Mouse (Mus musculus): ENCODE data around the gene Gm17387. TPM values are rescaled to one million over a fixed set of nuclear protein-coding genes. Genes with fewer than 3 reads are reported as not detected.
A peak's percentile ranks its signal among the peaks of the same experiment; 100 is the strongest.

Gene Gm17387
- polyA plus RNA-seq, 1 experiment from 2014 or later, result not detected

DNA sequence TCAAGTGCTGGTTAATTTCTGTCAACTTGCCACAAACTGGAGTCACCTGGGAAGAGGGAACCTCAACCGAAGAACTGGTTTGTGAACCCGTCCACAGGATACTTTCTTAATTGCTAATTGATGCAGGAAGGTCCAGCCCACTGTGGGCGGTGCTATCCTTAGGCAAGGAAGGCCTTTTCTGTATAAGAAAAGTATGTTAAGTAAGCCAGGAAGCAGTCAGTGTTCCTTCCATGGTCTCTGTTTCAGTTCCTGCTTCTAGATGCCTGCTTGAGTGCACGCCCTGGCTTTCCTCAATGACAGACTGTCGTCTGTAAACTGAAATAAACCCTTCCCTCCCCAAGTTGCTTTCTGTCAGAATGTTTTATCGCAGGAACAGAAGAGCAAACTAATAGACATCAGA lies 28.0 kb downstream of the Gm17387 start:
- WGBS, result 85% methylated on average over 6 of the region's 6 CpGs

DNA sequence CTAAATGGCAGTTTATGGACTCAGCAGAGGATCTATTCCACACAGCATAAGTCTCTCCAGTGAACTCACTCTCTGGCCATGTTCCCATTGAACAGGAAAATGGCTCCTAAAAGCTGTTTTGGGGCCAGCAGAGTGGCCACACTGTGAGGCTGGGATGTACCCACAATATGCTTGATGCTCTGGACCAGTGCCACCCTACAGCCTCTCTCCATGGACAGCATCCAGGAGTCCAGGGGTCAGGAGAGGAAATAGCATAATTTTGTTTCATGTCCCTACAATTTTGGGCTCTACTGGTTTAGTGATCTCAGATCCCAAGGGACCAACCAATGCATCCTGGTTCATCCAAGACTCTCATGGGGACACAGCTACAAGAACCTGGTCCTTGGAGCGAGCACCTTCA lies 28.6 kb downstream of the Gm17387 start:
- Histone ChIP-seq H3K36me3 (ENCODE audit: control insufficient read depth, insufficient read depth, low read length) (no peaks in the 10 kb centered on the region), H3K4me2 (ENCODE audit: low read depth, low read length) (no peak overlapping the region), H3K4me3 (ENCODE audit: low read length) (no peak overlapping the region), H3K9me3 (ENCODE audit: control insufficient read depth, low read length) (no peaks in the 10 kb centered on the region), H3K9ac (ENCODE audit: low read depth, low read length) (no peak overlapping the region), H3K4me1 (ENCODE audit: control insufficient read depth, insufficient read depth, low read length) (peaks cover 15% of the 10 kb centered on the region), H3K27me3 (replicated peaks; ENCODE audit: control insufficient read depth, insufficient read depth, low read length) (no peaks in the 10 kb centered on the region), H3K27ac (ENCODE audit: low read length) (no peak overlapping the region)
- ATAC-seq, result no peak
- WGBS, result 100% methylated on average over 1 of the region's 1 CpGs

More for the DNA sequence above, 28.0 kb downstream of the Gm17387 start:
- ATAC-seq, result no peak
- Histone ChIP-seq H3K9me3 (ENCODE audit: control insufficient read depth, low read length) (no peaks in the 10 kb centered on the region), H3K4me1 (ENCODE audit: control insufficient read depth, insufficient read depth, low read length) (peaks cover 15% of the 10 kb centered on the region), H3K9ac (ENCODE audit: low read depth, low read length) (no peak overlapping the region), H3K4me2 (ENCODE audit: low read depth, low read length) (no peak overlapping the region), H3K36me3 (ENCODE audit: control insufficient read depth, insufficient read depth, low read length) (no peaks in the 10 kb centered on the region), H3K27ac (ENCODE audit: low read length) (no peak overlapping the region), H3K27me3 (replicated peaks; ENCODE audit: control insufficient read depth, insufficient read depth, low read length) (no peaks in the 10 kb centered on the region), H3K4me3 (ENCODE audit: low read length) (no peak overlapping the region)

DNA sequence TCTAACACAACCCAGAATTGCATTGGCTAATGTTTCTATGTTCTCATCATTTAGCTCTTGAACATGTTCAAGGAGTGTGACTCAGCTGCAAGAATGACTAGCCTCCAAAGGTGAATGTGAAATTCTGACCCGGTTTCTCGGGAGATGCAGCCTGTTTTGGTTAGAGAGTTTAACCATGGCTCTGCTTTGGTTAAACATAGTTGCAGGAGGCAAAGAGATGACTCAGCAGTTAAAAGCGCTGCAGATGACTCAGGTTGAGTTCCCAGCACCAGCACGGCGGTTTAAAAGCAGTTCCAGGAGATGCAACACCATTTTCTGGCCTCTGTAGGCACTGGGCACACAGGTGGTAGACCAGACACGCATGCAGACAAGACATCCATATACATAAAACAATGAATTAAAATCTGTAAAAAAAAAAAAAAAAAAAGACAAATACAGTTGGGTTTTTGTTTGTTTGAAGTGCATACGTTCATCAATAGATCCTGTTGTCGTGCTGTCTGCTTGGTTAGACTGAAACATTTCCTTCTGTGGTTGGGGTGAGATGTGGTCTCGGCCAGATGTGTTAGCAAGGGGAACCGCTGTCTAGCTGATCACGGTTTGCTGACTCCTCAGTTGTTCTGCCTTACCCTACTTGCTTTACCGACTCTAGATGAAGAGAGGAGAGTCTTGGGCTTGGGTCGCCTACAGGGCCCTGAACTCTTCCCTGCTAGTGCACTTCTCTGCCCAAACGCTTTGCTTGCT lies 29.8 kb downstream of the Gm17387 start:
- H3K27me3 ChIP-seq (replicated peaks; ENCODE audit: control insufficient read depth, insufficient read depth, low read length), result no peaks in the 10 kb centered on the region
- 90% methylated on average over 14 of the region's 14 CpGs for WGBS
- H3K27ac ChIP-seq (ENCODE audit: low read length), result no peak overlapping the region
- H3K4me2 ChIP-seq (ENCODE audit: low read depth, low read length), result no peak overlapping the region
- peaks cover 20% of the 10 kb centered on the region for H3K4me1 ChIP-seq (ENCODE audit: control insufficient read depth, insufficient read depth, low read length)
- no peaks in the 10 kb centered on the region for H3K36me3 ChIP-seq (ENCODE audit: control insufficient read depth, insufficient read depth, low read length)
- H3K4me3 ChIP-seq (ENCODE audit: low read length), result no peak overlapping the region
- H3K9ac ChIP-seq (ENCODE audit: low read depth, low read length), result no peak overlapping the region
- no peak for ATAC-seq
- H3K9me3 ChIP-seq (ENCODE audit: control insufficient read depth, low read length), result no peaks in the 10 kb centered on the region

DNA sequence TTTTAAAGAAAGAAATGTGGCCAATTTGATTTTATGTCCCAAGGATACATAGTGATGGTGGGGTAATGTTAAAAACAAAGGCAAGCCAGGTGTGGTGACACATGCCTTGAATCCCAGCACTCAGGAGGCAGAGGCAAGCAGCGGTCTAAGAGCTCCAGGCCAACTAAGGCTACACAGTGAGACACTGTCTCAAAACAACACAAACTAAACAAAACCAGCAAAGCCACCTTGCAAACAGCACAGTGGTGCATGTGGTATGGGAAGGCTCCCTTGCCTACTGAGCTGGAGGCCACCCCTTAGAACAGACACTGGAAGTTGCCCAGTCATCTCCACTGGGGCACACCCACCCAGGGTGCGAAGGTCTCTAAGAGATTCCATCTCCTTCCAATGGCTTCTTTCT lies 31.0 kb downstream of the Gm17387 start:
- peaks cover 26% of the 10 kb centered on the region for H3K4me1 ChIP-seq (ENCODE audit: control insufficient read depth, insufficient read depth, low read length)
- ATAC-seq, result no peak
- 70% methylated on average over 2 of the region's 2 CpGs for WGBS
- peak overlapping the region; percentile 78; the same call in 1 of the 2 replicates for H3K9ac ChIP-seq (ENCODE audit: low read depth, low read length)
- no peaks in the 10 kb centered on the region for H3K27me3 ChIP-seq (replicated peaks; ENCODE audit: control insufficient read depth, insufficient read depth, low read length)
- no peaks in the 10 kb centered on the region for H3K36me3 ChIP-seq (ENCODE audit: control insufficient read depth, insufficient read depth, low read length)
- no peaks in the 10 kb centered on the region for H3K9me3 ChIP-seq (ENCODE audit: control insufficient read depth, low read length)
- H3K4me2 ChIP-seq (ENCODE audit: low read depth, low read length), result peak overlapping the region; percentile 98
- H3K4me3 ChIP-seq (ENCODE audit: low read length), result peak overlapping the region; percentile 74
- H3K27ac ChIP-seq (ENCODE audit: low read length), result no peak overlapping the region

DNA sequence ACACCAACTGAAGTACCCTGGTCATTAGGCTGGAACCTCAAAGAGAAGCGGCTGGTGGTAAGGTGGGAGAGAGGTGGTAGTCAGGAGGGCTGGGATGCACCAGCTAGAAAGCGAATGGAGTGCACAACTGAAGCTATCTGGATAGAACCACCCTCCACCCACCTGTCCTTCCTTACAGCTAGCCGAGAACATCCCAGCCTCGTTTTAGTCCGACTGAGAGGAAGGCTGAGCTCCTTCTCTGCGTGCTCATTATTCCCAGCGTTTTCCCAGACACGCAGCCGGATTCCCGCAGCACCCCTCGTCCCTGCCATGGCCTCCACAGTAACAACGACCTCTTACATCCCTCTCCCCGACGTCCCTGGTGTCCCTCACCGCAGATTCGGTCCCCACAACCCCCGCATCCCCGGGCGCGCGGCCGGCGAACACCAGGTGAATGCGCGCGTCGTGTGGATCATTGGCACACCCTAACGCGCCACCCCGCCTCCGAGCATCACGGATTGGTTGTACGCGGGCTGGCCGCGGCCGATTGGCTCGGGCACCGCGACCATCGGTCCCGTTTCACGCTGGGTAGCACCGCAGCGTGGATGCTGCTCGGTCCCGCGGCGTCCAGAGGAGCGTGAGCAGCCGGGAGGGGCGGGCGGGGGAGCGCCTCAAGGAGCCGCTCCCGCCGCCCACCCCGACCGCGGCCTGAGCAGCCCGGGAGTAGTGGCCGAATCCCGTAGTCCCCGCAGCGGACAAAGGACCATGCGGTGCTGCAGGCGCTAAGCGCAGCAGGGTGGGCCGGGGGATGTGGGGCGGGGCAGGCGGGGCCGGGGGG lies 31.7 kb downstream of the Gm17387 start, which contains the start of gene B4galnt4:
TSS of gene B4galnt4 (plus strand) at position 679 of the 817 bp plus-strand sequence.
- Histone ChIP-seq H3K4me1 (ENCODE audit: control insufficient read depth, insufficient read depth, low read length) (peaks cover 26% of the 10 kb centered on the region), H3K36me3 (ENCODE audit: control insufficient read depth, insufficient read depth, low read length) (no peaks in the 10 kb centered on the region), H3K27ac (ENCODE audit: low read length) (no peak within 1 kb of the TSS), H3K9ac (ENCODE audit: low read depth, low read length) (peak within 1 kb of the TSS; percentile 78), H3K9me3 (ENCODE audit: control insufficient read depth, low read length) (no peaks in the 10 kb centered on the region), H3K4me3 (ENCODE audit: low read length) (peak within 1 kb of the TSS; percentile 74), H3K4me2 (ENCODE audit: low read depth, low read length) (peak within 1 kb of the TSS; percentile 98), H3K27me3 (replicated peaks; ENCODE audit: control insufficient read depth, insufficient read depth, low read length) (no peaks in the 10 kb centered on the region)
- under 1% methylated on average over 69 of the region's 72 CpGs for WGBS
- peak; percentile 87 for ATAC-seq

DNA sequence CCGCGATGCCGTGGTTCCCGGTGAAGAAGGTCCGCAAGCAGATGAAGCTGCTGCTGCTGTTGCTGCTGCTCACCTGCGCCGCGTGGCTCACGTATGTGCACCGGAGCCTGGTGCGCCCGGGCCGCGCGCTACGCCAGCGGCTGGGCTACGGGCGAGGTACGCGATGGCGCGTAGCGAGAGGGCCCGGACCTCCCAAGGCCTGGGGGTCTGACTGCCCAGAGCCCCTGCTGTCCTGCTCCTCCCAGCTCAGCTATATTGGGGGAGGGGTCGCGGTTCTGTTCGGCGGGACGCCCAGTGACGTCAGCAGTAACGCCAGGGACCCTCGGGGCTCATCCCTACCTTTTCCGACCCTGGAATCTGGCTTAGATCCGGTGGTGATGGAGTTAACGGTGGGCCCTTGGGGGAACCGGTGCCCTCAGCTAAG lies 32.4 kb downstream of the Gm17387 start:
- ATAC-seq, result peak; percentile 36
- H3K4me1 ChIP-seq (ENCODE audit: control insufficient read depth, insufficient read depth, low read length), result peaks cover 26% of the 10 kb centered on the region
- no peaks in the 10 kb centered on the region for H3K9me3 ChIP-seq (ENCODE audit: control insufficient read depth, low read length)
- no peak overlapping the region for H3K27ac ChIP-seq (ENCODE audit: low read length)
- peak overlapping the region; percentile 98 for H3K4me2 ChIP-seq (ENCODE audit: low read depth, low read length)
- no peaks in the 10 kb centered on the region for H3K36me3 ChIP-seq (ENCODE audit: control insufficient read depth, insufficient read depth, low read length)
- WGBS, result under 1% methylated on average over 37 of the region's 37 CpGs
- peak overlapping the region; percentile 78 for H3K9ac ChIP-seq (ENCODE audit: low read depth, low read length)
- H3K27me3 ChIP-seq (replicated peaks; ENCODE audit: control insufficient read depth, insufficient read depth, low read length), result no peaks in the 10 kb centered on the region
- peak overlapping the region; percentile 74 for H3K4me3 ChIP-seq (ENCODE audit: low read length)

DNA sequence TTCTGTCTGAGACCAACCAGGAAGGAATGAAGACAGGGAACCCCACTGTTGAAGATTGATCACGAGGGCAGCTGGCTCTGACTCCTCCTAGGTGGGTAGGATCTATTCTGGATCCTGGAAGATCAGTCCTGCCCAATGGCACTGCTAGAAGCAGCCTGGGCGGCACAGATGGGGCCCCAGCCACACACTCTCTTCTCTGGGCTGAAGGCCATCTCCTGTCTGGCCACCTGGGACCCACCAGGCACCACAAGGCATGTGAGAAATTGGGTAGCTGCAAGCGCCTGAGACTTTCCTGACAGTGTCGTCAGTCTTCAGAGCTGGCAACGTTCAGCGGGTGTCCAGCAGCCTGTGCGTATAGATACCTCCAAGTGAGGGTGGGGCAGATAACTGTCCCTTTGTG lies 33.6 kb downstream of the Gm17387 start:
- Histone ChIP-seq H3K27ac (ENCODE audit: low read length) (no peak overlapping the region), H3K9ac (ENCODE audit: low read depth, low read length) (no peak overlapping the region), H3K9me3 (ENCODE audit: control insufficient read depth, low read length) (no peaks in the 10 kb centered on the region), H3K27me3 (replicated peaks; ENCODE audit: control insufficient read depth, insufficient read depth, low read length) (no peaks in the 10 kb centered on the region), H3K4me3 (ENCODE audit: low read length) (no peak overlapping the region), H3K4me2 (ENCODE audit: low read depth, low read length) (no peak overlapping the region), H3K4me1 (ENCODE audit: control insufficient read depth, insufficient read depth, low read length) (peaks cover 26% of the 10 kb centered on the region), H3K36me3 (ENCODE audit: control insufficient read depth, insufficient read depth, low read length) (no peaks in the 10 kb centered on the region)
- WGBS, result 72% methylated on average over 7 of the region's 7 CpGs
- ATAC-seq, result no peak

DNA sequence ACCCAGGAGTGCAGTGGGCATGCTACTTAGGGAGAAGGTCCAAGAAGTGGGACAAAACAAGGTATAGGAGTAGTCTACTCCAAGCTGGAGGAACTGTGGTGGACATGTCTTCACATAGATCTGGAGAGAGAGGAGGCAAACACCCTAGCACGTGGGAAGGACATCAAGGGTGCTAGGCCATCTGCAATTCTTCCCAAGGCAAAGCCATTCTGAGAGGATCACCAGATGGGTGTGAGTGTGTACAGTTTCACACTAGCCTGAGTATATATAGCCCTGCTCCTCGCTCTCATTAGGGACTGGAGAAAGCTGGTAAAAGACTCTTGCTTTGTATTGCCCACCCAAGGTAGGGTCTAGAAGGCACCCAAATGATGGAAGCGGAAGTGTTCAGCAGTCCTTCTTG lies 34.4 kb downstream of the Gm17387 start:
- Histone ChIP-seq H3K27ac (ENCODE audit: low read length) (no peak overlapping the region), H3K27me3 (replicated peaks; ENCODE audit: control insufficient read depth, insufficient read depth, low read length) (no peaks in the 10 kb centered on the region), H3K4me2 (ENCODE audit: low read depth, low read length) (no peak overlapping the region), H3K36me3 (ENCODE audit: control insufficient read depth, insufficient read depth, low read length) (no peaks in the 10 kb centered on the region), H3K9ac (ENCODE audit: low read depth, low read length) (0 out of 2 replicates have a peak overlapping the region, but pooled peaks have one; percentile 30), H3K9me3 (ENCODE audit: control insufficient read depth, low read length) (no peaks in the 10 kb centered on the region), H3K4me1 (ENCODE audit: control insufficient read depth, insufficient read depth, low read length) (peaks cover 26% of the 10 kb centered on the region), H3K4me3 (ENCODE audit: low read length) (no peak overlapping the region)
- no peak for ATAC-seq
- WGBS, result 86% methylated on average over 3 of the region's 3 CpGs

DNA sequence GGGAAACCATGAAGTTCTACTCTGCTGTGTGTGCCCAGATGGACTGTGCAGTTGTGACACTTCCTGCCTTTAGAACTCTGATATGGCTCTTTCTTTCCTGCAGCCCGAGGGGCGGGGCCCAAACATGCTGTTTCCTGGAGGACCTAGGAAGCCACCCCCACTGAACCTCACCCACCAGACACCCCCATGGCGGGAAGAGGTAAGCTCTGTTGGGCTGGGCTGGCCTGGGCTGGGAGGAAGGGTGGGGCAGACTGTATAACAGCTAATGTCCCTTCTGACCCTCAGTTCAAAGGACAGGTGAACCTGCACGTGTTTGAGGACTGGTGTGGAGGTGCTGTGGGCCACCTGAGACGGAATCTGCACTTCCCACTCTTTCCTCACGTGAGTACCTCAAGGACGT lies 35.2 kb downstream of the Gm17387 start:
- H3K27me3 ChIP-seq (replicated peaks; ENCODE audit: control insufficient read depth, insufficient read depth, low read length), result no peaks in the 10 kb centered on the region
- ATAC-seq, result peak; percentile 82
- H3K36me3 ChIP-seq (ENCODE audit: control insufficient read depth, insufficient read depth, low read length), result no peaks in the 10 kb centered on the region
- H3K9ac ChIP-seq (ENCODE audit: low read depth, low read length), result 0 out of 2 replicates have a peak overlapping the region, but pooled peaks have one; percentile 30
- WGBS, result 56% methylated on average over 7 of the region's 7 CpGs
- H3K4me2 ChIP-seq (ENCODE audit: low read depth, low read length), result no peak overlapping the region
- peaks cover 26% of the 10 kb centered on the region for H3K4me1 ChIP-seq (ENCODE audit: control insufficient read depth, insufficient read depth, low read length)
- H3K27ac ChIP-seq (ENCODE audit: low read length), result peak overlapping the region; percentile 15
- H3K4me3 ChIP-seq (ENCODE audit: low read length), result no peak overlapping the region
- H3K9me3 ChIP-seq (ENCODE audit: control insufficient read depth, low read length), result no peaks in the 10 kb centered on the region

Data from intestine, embryonic 16.5 days (tissue).